Mouse (Mus musculus) heart, adult 2 months (tissue): Measurements from ENCODE around the gene Pop4.

Source experiments
- CTCF ChIP-seq: fragments of 200-600 bp; IDR thresholded peaks from 2 replicates; pipeline ENCODE4 v1.8.1; 2022; ENCODE audit warnings: antibody characterized with exemption, mild to moderate bottlenecking, moderate library complexity
- EP300 ChIP-seq: fragments of 200-500 bp; IDR thresholded peaks from 2 replicates; pipeline ENCODE4 v1.6.1; 2011; ENCODE audit warnings: low read depth, low read length, control low read depth; ENCODE audit not compliant: insufficient read depth

DNA sequence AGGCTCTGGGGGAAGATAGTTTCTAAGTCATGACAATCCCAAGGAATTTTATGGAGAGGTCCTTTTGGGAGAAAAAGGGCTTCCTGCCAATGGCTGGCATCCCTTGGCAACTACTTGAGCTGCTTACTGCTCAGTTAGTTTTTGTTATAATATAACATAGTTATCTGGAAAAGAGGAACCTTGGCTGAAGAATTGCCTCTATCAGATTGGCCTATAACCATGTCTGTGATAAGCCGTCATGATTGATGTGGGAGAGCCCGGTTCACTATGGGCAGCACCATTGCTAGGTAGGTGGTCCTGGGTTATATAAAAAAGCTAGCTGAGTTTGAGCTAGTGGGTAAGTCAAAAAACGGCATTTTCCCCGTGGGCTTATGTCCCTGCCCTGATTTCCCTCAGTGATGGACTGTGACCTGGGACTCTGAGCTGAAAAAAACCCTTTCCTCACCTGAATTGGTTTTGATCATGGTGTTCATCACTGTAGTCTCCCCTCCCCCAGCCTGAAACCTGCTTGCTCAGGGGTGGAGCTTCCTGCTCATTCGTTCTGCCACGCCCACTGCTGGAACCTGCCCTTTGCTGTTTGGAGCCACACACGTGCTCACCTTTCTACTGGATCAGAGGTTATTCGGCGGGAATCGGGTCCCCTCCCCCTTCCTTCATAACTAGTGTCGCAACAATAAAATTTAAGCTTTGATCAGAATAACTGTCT, 34.7 kb downstream of the Pop4 start:
- TF ChIP-seq CTCF: no peak
- TF ChIP-seq EP300: no peak
